Mouse (Mus musculus): ENCODE data around the gene C4bp.

The C4bp gene

GRCm38 (mm10) chr1:130661454-130661853, at the start of gene C4bp:
C4bp (minus strand) TSS chr1:130661632.
- 85% methylated on average over 3 of the region's 3 CpGs for WGBS

GRCm38 (mm10) chr1:130710283-130711080, 49.0 kb upstream of the C4bp start:
- WGBS, result 91% methylated on average over 22 of the region's 22 CpGs

GRCm38 (mm10) chr1:130703613-130704012, 42.2 kb upstream of the C4bp start:
- WGBS, result 78% methylated on average over 2 of the region's 2 CpGs

- 97% methylated on average over 11 of the region's 11 CpGs for WGBS
Observed at GRCm38 (mm10) chr1:130701976-130702375, 40.5 kb upstream of the C4bp start.

GRCm38 (mm10) chr1:130699937-130700633, 38.7 kb upstream of the C4bp start:
- 64% methylated on average over 10 of the region's 10 CpGs for WGBS

GRCm38 (mm10) chr1:130698601-130699000, 37.2 kb upstream of the C4bp start:
- 91% methylated on average over 5 of the region's 5 CpGs for WGBS

GRCm38 (mm10) chr1:130683905-130684304, 22.5 kb upstream of the C4bp start:
- 51% methylated on average over 1 of the region's 1 CpGs for WGBS

- 83% methylated on average over 6 of the region's 6 CpGs for WGBS
Observed at GRCm38 (mm10) chr1:130681656-130682413, 20.4 kb upstream of the C4bp start.

GRCm38 (mm10) chr1:130681075-130681474, 19.6 kb upstream of the C4bp start:
- 88% methylated on average over 2 of the region's 2 CpGs for WGBS

- 94% methylated on average over 2 of the region's 2 CpGs for WGBS
Observed at GRCm38 (mm10) chr1:130678551-130678950, 17.1 kb upstream of the C4bp start.

- WGBS, result 89% methylated on average over 5 of the region's 5 CpGs
Observed at GRCm38 (mm10) chr1:130663576-130663975, 2.1 kb upstream of the C4bp start.

- WGBS, result 68% methylated on average over 5 of the region's 5 CpGs
Observed at GRCm38 (mm10) chr1:130659641-130660040, 1.8 kb downstream of the C4bp start.

GRCm38 (mm10) chr1:130644103-130644502, 17.3 kb downstream of the C4bp start:
- 57% methylated on average over 4 of the region's 4 CpGs for WGBS

GRCm38 (mm10) chr1:130633761-130634410, 27.5 kb downstream of the C4bp start:
- WGBS, result 26% methylated on average over 16 of the region's 16 CpGs

- 86% methylated on average over 8 of the region's 8 CpGs for WGBS
Observed at GRCm38 (mm10) chr1:130633316-130633715, 28.1 kb downstream of the C4bp start.

GRCm38 (mm10) chr1:130629521-130629920, 31.9 kb downstream of the C4bp start, which contains the start of gene Zp3r:
Zp3r (minus strand) TSS chr1:130629621.
- 98% methylated on average over 2 of the region's 2 CpGs for WGBS

- 92% methylated on average over 2 of the region's 2 CpGs for WGBS
Observed at GRCm38 (mm10) chr1:130596291-130596690, 65.1 kb downstream of the C4bp start.

- 71% methylated on average over 9 of the region's 9 CpGs for WGBS
Observed at GRCm38 (mm10) chr1:130588659-130589058, 72.8 kb downstream of the C4bp start.

Data from cerebral cortex, adult 2 months (tissue).